Mouse (Mus musculus) right cerebral cortex, postnatal 36 days (tissue): ENCODE results near the gene Trp53bp2.

Experiments used
- DNase-seq, 2 experiments: peaks; one replicate each; pipeline ENCODE4 v3.0.0; 2022; ENCODE audit warnings: low spot score in 2 of 2, mixed read lengths in 1 of 2

Gene Trp53bp2

DNA sequence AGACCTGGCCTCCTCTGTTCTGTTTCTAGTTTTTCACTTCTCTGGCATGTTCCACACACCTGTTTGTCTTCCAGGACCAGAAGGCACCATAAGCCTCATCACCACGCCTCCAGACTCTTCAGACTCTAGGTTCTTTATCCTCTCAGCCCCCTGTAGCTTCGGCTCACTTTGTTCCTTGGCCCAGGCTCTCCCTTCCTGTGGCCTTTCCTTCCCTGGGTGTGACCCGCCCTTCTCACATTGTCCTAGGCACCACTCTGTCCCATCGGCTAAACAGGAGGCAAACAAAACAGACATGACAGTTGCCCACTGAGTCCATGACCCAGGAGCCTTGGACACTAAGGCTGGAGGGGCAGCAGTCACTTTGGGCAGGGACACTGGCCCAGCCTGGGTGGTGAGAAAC is 91.3 kb downstream of the Trp53bp2 start:
- DNase-seq: no peak

DNA sequence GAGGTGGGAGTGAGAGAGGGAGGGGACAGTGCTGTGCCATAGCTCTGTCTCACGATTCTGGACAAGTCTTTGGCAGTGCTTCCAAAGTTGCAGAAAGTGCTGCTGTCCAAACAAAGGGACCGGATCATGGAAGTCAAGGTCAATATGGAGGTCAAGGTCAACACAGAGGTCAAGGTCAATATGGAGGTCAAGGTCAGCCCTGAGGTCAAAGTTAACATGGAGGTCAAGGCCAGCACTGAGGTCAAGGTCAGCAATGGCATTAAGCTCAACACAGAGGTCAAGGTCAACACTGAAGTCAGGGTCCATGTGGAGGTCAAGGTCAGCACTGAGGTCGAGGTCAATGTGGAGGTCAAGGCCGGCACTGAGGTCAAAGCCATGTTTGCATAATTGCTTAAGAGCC is 91.9 kb downstream of the Trp53bp2 start:
- no peak for DNase-seq

DNA sequence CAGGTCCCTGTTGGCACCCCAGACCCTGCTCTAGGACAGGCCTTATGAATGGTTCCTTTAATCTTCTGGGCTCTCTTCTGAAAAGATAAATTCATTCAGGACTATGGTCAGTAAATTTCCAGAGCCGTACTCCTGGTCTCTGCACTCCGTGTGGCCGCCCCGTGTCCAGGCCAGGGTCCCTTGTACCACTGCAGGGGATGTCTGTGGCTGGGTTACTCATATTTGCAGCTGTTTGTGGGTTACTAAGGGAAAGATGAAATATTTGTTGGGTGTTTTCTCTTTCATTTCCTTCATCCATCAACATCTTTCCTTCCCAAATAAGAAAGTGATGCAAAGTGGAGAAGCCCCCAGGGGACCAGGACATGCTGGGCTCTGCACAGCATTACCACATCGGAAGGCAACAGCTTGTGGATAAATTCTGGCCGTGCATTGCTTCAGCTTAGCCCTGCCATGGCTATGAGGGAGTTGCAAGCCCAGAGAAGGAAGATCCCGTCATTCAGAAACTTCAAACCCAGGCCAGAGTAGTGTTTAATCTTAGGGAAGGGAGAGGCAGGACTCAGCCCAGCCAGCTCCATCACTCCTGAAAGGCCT is 92.9 kb downstream of the Trp53bp2 start:
- DNase-seq: no peak

DNA sequence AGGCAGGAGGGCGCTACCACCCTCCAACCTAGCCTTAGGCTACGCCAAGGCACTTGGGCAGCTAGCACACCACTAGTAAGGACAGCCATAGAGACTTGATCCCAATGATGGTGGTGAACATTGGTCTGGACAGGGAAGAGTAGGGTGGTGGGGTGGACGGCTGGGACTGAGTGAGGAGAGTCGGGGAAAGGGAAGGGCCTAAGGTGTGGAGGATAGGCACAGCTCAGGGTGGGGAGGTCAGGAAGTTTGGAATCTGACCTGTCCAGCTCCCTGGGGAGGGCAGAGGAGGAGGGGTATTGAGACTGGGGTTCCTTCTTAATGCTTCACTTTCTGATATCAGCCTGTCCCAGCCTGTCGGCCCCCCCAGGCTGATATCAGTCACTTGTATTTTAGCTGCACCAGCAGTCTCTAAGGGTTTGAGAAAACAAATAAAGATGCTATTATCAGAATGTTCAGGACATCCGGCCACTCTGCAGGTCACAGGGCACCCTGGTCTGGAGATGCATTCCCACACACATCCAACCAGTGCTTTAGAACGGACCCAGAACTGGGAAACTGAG is 93.6 kb downstream of the Trp53bp2 start:
- no peak for DNase-seq

DNA sequence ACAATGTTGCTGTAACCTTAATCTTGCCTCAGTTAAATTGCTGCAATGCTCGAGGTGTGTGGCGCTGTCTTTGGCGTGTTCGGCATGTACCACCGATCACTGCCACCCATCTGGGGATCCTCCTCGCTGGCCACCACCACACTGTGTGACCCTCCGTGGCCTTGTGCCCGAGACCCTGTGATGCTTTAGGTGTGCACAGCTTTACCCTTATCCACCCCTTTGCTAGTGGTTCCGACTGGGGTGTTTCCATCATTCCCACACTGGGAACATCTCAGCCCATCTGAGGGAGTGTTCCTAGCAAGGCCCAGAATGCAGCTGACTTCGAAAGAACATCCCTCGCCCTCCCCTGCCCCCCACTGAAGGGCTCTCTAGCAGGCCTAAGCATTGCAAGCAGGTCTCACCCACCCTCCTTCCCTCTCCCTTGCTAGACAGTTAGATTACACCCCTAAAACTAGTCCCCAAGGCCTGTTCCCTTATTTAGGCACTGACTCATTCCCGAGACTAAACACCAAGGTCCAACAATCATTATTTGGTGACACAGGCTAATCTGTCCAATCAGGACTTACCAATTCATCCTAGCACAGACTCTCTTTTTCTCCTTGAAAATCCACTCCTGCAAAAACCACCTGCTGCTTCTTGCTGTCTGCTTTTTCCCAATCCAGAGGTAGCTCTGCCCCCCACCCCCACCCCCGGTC is 94.4 kb downstream of the Trp53bp2 start:
- DNase-seq: no peak

DNA sequence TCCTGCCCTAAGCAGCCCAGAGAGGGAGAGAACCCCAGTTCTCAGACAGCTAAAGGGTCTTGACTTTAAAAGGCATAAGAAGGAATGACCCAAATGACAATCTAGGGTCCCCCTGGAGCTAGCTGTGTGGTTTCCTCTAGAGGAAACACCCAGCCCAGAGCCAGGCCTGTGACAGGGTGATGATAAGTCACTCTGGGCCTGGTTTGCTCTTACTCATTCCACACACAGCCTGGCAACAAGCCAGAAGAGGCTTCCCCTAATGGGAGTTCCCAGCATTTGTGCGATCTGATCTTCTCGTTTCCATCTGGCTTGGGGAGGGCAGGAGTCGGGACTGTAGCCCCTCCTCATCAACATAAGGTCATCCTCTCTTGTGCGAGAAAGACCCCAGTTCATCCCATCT is 95.3 kb downstream of the Trp53bp2 start:
- DNase-seq: no peak

DNA sequence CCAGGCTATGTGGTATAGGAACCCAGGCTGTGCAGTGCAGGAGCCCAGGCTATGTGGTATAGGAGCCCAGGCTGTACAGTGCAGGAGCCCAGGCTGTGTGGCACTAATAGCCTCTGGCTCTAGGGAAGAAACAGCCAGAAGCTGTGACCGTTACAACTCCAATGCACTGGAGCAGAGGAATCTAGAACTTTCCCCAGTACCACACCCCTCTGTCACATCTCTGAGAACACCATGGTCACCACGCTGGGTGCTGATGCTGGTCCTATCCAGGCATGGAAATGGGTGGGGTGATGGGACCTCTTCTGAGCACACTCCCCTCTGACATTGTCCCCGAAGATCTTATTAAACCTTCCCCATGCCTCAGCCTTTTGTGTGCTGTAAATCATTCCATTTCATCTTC is 96.3 kb downstream of the Trp53bp2 start:
- no peak for DNase-seq

DNA sequence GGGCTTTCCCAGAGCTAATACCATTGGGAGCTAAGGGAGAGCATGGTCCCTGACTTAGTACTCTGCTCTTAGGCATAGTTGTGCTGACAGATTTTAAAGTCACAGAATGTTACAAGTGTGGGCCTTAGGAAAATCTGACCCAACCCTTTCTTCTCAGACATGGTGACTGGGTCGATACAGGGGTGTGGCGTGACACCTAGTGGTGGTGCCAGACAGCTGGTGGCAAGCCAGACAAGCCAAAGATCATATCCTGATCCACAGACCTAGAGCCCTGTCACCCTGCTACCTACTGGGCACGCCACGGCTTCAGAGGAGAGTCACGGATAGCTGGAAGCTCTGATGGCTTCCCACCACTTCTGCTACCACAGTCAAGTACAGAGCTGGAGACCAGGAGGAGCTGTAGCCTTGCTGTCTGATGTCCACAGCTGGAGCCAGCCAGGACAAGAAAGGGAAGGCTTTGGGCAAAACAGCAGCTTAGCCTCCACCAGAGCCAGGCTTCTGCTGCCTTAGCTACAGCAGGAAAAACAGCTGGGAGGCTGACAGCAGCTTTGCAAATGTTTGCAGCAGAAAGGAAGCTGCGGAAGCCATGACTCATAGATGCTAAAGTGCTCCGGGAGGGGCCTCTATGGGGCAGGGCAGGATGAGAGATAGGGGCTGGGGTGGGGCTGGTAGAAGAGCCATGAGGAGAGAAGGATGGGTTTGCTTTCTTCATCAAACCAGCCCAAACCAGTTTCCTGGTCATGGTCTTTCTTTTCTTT is 97.4 kb downstream of the Trp53bp2 start:
- DNase-seq: no peak

DNA sequence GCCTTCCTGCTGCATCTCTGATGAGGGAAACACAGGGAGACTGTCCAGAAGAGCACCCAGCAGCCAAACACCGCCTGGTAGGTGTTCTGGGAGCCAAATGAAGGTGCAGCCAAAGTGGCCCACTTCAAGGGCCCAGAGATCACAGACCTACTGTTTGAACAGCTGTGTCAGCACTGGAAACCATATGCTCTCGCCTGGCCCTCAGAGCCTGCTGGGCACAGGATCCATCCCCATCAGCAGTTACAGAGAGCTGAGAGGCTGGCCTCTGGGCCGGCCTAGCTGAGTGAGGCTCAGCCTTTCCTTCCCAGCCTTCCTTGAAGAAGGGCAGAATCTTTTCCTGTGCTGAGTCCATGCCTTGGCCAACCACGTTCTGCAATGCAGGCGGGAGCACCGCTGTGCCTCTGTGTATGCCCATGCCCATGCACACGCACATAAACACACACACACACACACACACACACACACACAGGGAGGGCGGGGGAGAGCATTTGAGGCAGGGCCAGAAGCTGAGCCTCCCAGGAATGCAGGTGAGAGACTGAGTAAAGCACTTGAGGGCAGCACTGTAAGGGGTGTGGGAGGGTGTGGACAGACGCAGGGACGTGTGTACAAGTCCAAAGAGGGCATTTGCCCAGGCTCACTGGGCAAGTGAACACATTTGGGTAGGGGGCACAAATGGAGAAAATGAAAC is 100.3 kb downstream of the Trp53bp2 start:
- no peak for DNase-seq

DNA sequence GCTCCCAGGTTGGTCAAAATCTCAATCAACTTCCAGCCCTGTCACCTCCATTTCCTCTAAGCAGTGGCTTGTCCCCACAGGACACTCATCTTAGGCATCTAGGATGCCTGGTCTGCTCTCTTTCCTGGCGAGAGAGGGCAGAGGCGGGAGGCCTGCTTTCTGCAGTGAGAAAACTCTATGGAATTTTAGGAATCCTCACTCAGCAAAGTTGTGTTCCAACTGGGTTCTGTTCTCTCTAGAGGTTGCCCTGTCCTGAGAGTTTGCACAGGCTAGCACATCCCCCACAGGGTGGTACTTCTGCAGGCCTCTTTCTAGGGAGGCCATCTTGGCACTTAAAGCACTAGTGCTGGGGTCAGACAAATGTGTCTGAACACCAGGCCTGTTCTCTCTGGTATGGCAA is 102.1 kb downstream of the Trp53bp2 start:
- DNase-seq: no peak

DNA sequence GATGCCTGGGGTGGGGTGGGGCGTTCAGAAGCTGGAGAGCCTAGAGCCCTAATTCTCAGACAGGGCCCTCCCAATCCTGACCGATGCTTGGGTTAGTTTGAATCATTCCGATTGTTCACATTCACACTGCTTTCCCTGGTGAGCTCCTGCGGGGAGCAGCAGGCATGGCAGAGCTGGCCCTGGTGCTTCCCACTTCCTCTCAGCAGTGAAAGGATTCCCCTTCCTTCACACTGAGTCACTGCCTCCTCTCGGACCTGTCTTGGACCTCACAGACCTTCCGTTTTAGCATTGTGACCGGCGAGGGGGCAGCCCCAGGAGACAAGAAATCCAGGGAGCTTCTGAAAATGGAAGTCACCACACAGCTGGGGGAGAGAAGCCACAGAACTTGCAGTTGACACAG is 102.8 kb downstream of the Trp53bp2 start:
- no peak for DNase-seq
